Mouse (Mus musculus) ES-Bruce4 (cell line): Measurements from ENCODE around the gene Zfp385c.

ENCODE experiments used
- CTCF ChIP-seq: IDR thresholded peaks from one replicate; pipeline ENCODE4 v1.8.1; 2011; ENCODE audit warnings: low read depth, low read length
- EP300 ChIP-seq: IDR thresholded peaks from 2 replicates; pipeline ENCODE4 v1.6.1; 2011; ENCODE audit warnings: low read depth, low read length; ENCODE audit not compliant: insufficient read depth
- POLR2A ChIP-seq: IDR thresholded peaks from one replicate; pipeline ENCODE4 v1.8.1; 2011; ENCODE audit warnings: low read length; ENCODE audit not compliant: insufficient read depth

DNA sequence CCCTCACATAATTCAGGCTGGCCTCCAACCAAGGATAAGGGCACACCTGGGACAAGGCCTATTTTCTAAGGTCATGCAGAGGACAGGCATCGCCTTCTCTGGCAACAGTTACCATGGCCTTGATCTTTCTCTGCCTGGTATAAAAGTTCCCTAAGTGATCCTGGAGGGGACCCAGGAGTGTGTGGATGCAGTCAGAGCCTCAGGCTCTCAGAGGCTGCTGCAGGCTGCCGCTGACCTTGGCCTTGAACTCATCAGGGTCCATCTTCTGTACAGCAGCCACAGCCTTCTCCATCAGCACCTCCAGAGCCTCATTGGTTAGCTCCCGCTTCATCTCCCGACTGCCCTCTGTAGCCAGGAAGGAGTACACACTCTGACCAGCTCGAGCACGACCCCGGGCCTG lies 5.7 kb upstream of the Zfp385c start:
- TF ChIP-seq CTCF (no peak), POLR2A (no peak), EP300 (no peak)
